Mouse (Mus musculus) Patski (cell line): ENCODE data around the gene Ostf1. TPM values are rescaled to one million over a fixed set of nuclear protein-coding genes. Genes with fewer than 3 reads are reported as not detected.

Experiments
- ATAC-seq: fragments of 100-300 bp; one replicate; pipeline ENCODE4 v1.8.0; 2021
- CTCF ChIA-PET: fragments of 350-600 bp; sonication (Branson Sonifier 250); formaldehyde crosslinking; loops from one replicate; lab custom pipeline; 2022; ENCODE audit warnings: inconsistent platforms; lab: Charles Lee
- POLR2A ChIA-PET: fragments of 350-600 bp; sonication (Branson Sonifier 250); formaldehyde crosslinking; loops from one replicate; lab custom pipeline; 2022; ENCODE audit warnings: antibody characterized with exemption, inconsistent platforms; lab: Charles Lee
- DNase-seq: peaks from one replicate; pipeline ENCODE4 v3.0.0-alpha.2; 2011; ENCODE audit warnings: low read depth, low spot score
- H3K27me3 ChIP-seq: fragments of 371-371 bp; one replicate; pipeline ENCODE4 v1.5.1; 2021
- CTCF ChIP-seq: fragments of 100-300 bp; IDR thresholded peaks from one replicate; pipeline ENCODE4 v1.5.1; 2021
- in situ Hi-C: fragments of 300-500 bp; cut with MboI; formaldehyde crosslinking; loops from 3 replicates; pipeline ENCODE4 v1.11.1; 2018; ENCODE audit warnings: low pct_unique_long_range_greater_than_20kb, mixed read lengths
- polyA plus RNA-seq: library from polyadenylated mRNA; unstranded; gene quantifications from one replicate; pipeline ENCODE4 v1.2.3, GENCODE M21; 2021

The Ostf1 gene
- polyA plus RNA-seq, 1 experiment from 2014 or later = 101 TPM

DNA sequence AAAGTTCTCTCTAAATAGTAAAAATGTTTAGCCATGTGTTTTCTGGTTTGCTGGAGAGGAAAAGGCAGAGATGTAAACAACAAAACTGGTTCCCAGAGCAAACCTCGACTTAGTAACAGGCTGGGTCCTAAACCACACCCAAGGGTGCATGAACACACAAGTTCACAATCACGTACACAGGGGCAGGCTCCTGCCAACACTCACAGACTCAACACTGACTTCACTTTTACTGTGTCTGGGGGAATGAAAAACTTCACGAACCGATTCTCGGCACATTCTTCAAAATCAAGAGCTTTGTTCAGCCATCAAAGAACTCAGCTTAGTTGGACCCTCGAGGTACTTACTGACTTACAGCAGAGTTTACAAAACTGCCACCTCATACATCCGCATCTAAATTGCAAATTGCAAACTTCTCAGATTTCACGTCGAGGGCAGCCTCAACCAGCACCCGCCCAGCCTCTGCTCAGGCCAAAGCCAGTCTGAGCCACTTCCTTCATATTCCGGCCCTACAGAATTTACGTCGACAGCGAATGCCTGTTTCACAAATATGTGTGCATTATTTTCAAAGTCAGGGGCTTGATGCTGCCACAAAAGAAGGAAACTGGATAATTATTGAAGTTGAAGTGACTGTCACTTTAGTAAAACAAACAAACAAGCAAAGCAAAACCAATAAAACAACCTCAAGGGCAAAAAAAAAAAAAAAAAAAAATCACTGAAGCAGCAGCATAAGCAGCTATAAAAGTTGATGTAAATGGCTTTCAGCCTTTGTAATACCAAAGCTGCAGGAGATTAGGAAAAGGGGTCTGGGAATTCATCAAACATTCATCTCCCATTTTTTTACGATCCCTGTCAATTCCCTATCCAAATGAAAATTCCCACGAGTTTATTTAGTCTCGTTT, 1.2 kb downstream of the Ostf1 start:
- DNase-seq (no peak), ATAC-seq (no peak)
- POLR2A ChIA-PET = interaction anchor here (0.7 kb wide), 1 partner anchor 806 kb away, joined by 4 read pairs; no protein-coding TSS in a partner anchor
- TF ChIP-seq CTCF = no peak
- CTCF ChIA-PET = interaction anchor here (0.9 to 1.6 kb wide), 2 partner anchors 10 to 11 kb away, joined by 3 to 7 read pairs; no protein-coding TSS in a partner anchor
- in situ Hi-C loops = no loop called here
- H3K27me3 ChIP-seq = no peaks in the 10 kb centered on the region

DNA sequence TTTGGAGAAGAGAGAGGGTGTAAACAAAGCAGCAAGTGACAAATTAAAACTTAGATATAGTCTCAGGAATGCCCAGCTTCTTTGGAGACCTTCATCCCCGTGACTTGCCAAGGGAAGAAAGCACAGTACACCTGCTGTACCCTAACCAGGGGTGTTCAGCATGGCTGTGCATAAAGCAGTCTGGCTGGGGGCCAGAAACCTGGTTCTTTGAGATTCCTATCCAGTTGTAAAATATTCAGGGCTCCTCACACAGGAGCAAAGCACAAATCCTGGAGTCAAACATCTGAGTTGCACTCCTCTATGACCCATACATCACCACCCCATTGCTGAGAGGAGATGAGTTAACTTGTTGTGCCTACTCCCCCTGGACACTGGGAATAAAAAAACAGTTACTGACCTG, 2.0 kb downstream of the Ostf1 start:
- no peak for TF ChIP-seq CTCF
- no peak for DNase-seq
- ChIA-PET POLR2A (no interaction called here), CTCF (no interaction called here)
- in situ Hi-C loops = no loop called here
- no peaks in the 10 kb centered on the region for H3K27me3 ChIP-seq
- no peak for ATAC-seq

GRCm38 (mm10) chr19:18623894-18624293, 7.7 kb downstream of the Ostf1 start:
- in situ Hi-C loops = no loop called here
- ChIA-PET CTCF (interaction anchor here (0.9 to 2.4 kb wide), 4 partner anchors 10 to 16 kb away, joined by 3 to 7 read pairs (median 6); no protein-coding TSS in a partner anchor), POLR2A (no interaction called here)
- no peak for TF ChIP-seq CTCF
- no peak for ATAC-seq
- H3K27me3 ChIP-seq = no peaks in the 10 kb centered on the region
- no peak for DNase-seq

DNA sequence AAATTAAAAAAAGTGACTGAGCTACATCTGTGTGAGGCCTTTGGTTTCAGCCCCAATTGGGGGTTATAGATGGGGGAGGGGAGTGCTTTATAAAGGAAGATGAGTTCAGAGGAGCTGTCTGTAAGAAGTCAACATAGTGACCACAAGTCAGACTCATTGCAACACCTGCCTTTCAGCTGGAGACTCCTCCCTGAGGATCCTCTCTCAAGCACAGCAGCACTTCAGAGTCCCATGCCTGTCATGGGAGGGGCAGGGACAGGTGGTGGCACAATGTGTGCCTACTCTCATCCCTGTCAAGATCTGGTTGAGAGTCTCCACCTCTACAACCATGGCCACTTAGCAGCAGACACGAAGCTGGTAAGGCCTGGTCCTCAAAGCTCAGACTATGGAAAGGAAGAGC, 11.9 kb downstream of the Ostf1 start:
- CTCF ChIA-PET = no interaction called here
- POLR2A ChIA-PET = no interaction called here
- in situ Hi-C loops = no loop called here
- no peak for TF ChIP-seq CTCF
- no peaks in the 10 kb centered on the region for H3K27me3 ChIP-seq
- ATAC-seq (no peak), DNase-seq (no peak)

DNA sequence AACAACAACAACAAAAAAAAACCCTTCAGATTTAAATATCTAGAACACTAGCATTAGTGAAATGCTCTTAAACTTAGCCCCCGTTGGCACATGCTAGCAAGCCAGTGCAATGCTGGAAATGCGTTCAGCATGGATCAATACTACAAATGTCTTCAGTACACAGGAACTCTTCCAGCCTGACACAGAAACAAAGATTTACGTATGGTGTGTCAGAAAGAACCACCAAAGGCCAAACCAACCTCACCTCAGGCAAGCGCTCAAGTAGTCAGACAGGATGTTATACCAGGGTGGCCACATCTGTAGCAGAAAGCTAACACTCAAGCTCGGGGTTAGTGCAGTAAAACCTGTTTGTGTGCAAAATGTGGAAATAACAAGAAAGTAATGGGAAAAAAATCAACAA, 12.6 kb downstream of the Ostf1 start:
- no peaks in the 10 kb centered on the region for H3K27me3 ChIP-seq
- no peak for TF ChIP-seq CTCF
- DNase-seq (no peak), ATAC-seq (no peak)
- in situ Hi-C loops = no loop called here
- CTCF ChIA-PET = interaction anchor here (1.2 kb wide), 1 partner anchor 11 kb away, joined by 3 read pairs; no protein-coding TSS in a partner anchor
- POLR2A ChIA-PET = no interaction called here

- H3K27me3 ChIP-seq = no peaks in the 10 kb centered on the region
- CTCF ChIA-PET = interaction anchor here (0.7 kb wide), 1 partner anchor 14 kb away, joined by 3 read pairs; the partner anchor contains the start of genes Nmrk1 and Ostf1
- ATAC-seq (no peak), DNase-seq (no peak)
- in situ Hi-C loops = no loop called here
- TF ChIP-seq CTCF = no peak
- POLR2A ChIA-PET = no interaction called here
These were observed 14.1 kb downstream of the Ostf1 start for GRCm38 (mm10) chr19:18617504-18617903.

- in situ Hi-C loops = no loop called here
- ChIA-PET POLR2A (no interaction called here), CTCF (no interaction called here)
- DNase-seq = no peak
- H3K27me3 ChIP-seq = no peaks in the 10 kb centered on the region
- no peak for TF ChIP-seq CTCF
- no peak for ATAC-seq
These were observed 15.9 kb downstream of the Ostf1 start for GRCm38 (mm10) chr19:18615680-18616240.

DNA sequence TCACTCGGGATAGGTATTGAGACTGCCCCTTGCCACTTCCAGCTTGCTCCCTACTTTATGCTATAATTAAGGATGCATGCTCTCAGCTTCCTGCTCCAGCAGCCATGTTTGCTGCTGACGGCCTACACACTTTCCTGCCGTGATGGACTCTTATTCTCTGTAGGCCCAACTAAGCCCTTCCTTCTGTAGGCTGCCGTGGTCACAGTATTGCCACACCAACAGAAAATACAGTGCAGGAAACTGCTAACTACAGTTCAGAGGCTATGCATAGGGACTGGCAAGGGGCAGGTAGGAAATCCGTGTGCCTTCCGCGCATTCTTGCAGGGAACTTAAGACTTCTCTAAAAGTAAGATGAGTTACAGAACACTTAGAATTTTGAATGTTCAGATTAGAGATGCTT, 17.3 kb downstream of the Ostf1 start:
- no peak for TF ChIP-seq CTCF
- DNase-seq (no peak), ATAC-seq (no peak)
- in situ Hi-C loops = no loop called here
- POLR2A ChIA-PET = no interaction called here
- H3K27me3 ChIP-seq = no peaks in the 10 kb centered on the region
- CTCF ChIA-PET = interaction anchor here (2.3 kb wide), 1 partner anchor 9 kb away, joined by 7 read pairs; no protein-coding TSS in a partner anchor

DNA sequence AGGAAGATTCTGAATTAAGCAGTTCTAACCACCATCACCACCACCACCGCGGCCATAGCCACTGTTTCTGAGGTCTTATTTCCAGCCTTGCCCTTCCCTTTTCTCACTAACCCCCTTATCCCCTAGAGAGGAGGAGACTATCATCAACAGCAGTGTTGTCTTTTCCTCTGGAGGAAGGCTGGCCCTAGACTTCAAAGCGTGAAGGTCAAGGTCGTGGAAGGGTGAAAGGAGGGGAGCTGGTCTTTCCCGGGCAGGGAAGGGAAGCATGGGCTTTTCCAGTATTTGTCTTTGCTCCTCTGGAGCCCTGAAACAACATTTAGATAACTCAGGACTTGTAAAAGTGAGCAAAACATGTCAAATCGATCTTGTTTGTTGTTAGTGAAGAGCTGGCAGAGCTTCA, 22.6 kb downstream of the Ostf1 start:
- no peaks in the 10 kb centered on the region for H3K27me3 ChIP-seq
- ChIA-PET CTCF (interaction anchor here (1.0 to 2.4 kb wide), 2 partner anchors 10 to 14 kb away, joined by 4 to 7 read pairs; no protein-coding TSS in a partner anchor), POLR2A (no interaction called here)
- no peak for ATAC-seq
- TF ChIP-seq CTCF = no peak
- in situ Hi-C loops = no loop called here
- no peak for DNase-seq

- ATAC-seq = no peak
- in situ Hi-C loops = no loop called here
- ChIA-PET CTCF (interaction anchor here (1.6 to 2.4 kb wide), 2 partner anchors 11 to 15 kb away, joined by 3 to 7 read pairs; no protein-coding TSS in a partner anchor), POLR2A (interaction anchor here (0.6 kb wide), 1 partner anchor 836 kb away, joined by 4 read pairs; no protein-coding TSS in a partner anchor)
- no peaks in the 10 kb centered on the region for H3K27me3 ChIP-seq
- TF ChIP-seq CTCF = no peak
- no peak for DNase-seq
These were observed 23.7 kb downstream of the Ostf1 start for GRCm38 (mm10) chr19:18607907-18608306.
